Mouse (Mus musculus): ENCODE measurements around the gene Asb15. TPM values are rescaled to one million over a fixed set of nuclear protein-coding genes. Genes with fewer than 3 reads are reported as not detected.

Asb15 gene
- polyA plus RNA-seq, 2 experiments from 2014 or later = not detected

DNA sequence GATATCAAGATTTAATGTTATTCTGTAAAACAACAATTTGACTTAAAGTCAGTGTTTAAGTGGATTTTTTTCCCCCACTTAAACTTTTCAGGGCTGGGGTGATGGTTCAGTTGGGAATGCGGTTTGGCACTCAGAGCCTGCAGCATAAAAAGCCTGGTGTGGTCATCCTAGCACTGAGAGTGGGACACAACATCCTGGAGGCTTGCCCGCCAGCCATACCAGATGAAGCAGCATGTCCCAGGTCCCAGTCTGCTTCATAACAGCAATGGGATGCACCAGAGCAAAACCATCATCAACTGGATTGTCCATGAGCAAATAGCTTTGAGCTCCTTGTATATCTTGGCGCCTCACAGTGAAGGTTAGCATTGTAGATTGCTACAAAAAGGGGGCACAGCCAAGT lies 80.7 kb downstream of the Asb15 start:
- no peak for ATAC-seq

DNA sequence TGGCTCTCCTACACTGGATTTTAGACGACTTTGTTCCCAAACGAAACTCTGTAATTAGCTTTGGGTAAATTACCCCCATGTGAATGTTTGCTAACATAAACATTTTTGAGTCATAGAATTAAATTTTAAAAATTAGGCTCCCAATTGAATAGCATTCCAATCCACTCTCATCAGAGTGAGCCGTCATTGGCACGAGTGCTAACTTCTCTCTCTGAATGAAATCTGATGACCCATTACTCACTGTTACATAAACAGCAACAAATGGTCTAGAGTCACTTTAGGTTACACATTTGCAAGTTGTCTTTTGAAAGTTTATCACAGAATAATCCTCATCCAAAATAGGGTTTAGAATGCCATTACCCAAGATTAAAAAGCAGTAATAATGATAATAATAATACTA lies 81.6 kb downstream of the Asb15 start:
- no peak for ATAC-seq

DNA sequence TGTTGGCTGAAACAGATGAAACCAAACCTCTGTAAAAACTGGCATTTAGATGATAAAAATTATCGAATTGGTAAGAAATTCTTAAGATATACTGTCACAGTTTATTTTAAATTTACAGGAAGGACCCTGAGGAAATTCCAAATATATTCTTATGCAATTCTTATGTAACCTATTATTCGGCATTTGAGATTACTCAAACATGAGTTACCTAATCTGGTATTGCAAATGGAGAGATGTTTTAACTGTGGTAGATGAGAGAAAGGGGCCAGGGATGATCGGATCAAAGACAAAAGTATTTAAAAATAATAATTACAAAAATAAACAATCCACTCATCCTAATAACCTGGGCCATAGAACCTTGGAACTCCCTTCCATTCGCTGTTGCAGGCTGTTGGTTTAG lies 82.4 kb downstream of the Asb15 start:
- no peak for ATAC-seq

DNA sequence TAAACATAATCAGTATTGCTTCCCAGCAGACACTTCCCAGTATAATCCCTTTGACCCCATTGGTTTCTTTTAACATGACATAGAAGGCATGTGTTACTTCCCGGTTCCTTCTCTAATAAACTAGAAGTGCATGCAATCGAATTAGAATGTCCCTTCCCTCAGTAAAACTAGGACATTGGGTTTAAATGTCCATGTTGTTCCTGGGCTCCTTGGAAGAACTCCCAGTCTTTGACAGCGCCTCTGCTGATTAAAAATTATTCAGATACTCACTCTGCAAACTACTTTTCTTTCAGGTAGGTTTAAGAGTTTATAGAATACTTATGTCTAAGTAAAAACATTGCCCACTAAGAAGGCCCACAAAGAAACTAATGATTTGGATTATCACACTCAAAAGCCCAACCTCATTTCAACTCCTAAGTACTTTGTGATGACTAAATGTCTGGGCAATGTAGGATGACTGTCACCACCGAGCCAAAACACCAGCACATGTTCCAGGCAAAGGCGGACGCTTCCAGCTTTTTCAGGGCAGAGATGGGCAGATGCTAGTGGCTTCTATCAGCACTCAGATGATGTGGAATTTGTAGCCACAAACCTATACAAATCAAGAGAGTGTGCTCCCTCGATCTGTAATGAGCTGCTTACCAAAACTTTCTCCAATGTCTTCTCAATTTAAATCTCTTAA lies 84.3 kb downstream of the Asb15 start:
- no peak for ATAC-seq

DNA sequence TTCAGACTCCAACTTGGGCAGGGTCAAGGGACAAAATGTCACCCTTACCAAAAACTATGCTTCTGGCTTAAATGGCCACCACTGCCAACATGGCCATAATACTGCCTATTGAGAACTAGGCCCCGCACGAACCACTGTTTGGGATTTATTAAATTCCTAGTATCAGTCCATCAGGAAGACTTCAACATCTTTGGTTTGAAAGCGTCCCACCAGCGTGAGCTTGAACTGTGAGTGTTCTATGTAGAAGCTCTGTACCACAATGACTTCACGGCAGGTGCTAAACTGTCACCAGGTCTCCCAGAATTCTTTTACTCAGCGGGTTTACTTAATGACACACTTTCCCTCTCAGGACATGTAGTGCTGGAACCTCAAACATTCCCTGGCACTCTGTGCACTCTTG lies 85.4 kb downstream of the Asb15 start:
- no peak for ATAC-seq

DNA sequence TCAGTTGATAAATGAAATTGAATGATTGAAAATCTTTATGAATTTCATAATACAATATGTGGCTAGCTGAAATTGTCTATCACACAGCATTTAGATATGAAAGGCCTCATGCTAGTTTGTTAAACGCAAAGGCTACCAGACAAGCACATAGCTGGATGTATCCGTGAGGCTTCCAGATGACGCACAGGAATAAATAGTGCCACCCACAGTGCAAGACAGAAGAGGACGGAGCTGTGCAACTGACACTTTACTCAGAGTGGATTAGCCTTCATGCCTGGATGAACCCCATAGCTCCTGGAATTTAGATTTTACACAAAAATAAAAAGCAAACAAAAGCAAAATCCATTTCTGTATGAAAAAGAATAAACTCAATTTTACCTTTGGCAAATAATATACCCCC lies 86.0 kb downstream of the Asb15 start:
- ATAC-seq = no peak

DNA sequence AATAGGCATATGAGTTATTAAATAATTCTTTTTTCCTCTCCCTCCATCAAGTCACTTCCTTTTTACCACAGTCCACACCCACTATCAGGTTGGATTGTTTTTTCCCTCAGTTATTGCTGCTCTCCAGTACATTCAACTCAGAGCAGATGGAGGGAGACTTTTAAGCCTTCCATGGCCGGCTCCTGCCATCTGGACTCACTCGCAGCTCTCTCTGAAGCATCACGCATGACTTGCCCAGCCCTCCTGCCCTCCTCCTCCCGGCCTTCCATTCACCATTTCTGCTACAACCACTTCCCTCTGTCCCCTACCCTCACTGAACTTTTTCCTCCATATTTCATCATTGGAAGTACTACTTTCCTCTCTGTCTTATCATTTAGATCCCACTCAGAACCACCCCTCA lies 88.8 kb downstream of the Asb15 start:
- ATAC-seq = no peak

DNA sequence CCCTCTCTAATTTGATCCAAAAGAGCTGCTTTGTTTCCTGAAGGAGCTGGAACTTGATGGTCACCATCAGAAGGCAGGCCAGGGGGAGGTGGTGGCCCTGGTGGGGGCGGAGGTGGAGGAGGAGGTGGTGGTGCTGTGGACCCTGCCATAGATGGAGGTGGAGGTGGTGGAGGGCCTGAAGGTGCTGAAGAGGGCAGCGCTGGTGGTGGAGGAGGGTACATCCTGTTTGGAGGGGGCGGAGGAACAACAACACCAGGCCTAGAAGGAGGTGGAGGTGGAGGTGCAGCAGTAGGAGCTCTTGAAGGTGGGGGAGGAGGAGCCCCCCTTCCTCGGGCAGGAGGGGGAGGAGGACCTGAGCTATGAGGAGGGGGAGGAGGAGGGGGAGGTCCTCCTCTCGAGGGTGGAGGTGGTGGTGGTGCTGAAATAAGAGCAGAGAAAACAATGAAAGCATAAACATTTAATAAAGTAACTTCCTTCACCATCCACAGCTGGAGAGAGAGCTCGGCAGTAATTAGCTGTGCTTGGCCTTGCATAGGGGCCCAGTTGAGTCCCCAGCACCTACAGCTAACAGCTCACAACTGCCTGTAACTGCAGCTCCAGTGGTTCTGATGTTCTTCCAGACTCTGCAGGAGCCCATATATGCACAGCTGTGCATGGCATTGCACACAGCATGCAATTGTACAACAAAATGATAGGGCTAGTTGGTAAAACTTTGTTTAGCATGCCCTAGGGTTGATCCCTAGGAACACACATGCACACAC lies 91.5 kb downstream of the Asb15 start:
- no peak for ATAC-seq

DNA sequence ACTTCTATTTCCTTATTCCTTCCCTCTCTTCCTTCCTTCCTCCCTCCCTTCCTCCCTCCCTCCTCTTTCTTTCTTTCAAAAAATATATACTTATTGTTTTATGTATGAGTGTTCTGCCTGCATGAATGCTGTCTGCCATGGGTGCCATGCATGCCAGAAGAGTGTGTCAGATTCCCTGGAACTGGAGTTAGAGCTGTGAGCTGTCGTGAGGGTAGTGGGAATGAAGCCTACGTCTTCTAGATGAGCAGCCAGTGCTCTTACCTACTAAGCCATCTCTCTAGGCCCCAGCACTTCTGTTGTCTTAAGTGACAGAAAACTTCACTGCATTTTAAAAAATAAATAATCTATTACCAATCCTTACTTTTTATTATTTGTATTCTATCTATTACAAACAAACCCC lies 93.0 kb downstream of the Asb15 start:
- ATAC-seq = no peak

DNA sequence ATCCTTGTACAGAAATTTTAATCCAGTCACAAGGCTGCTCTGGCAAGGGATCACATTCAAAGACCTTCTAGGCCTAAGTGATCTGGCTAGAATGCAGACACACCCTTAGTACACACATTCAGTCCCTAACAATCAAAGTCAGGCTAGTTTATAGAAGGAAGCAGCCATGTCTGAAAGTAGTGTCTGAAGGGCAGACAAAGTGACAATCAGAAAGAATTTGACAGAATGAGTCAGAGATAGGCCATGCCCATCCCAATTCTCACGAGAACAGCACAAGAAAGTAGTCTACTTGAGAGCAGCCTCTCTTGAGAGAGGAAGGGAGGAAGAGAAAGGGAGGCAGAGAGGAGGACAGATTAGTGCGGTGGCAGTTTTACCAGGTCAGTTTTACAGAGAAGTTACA lies 94.2 kb downstream of the Asb15 start:
- ATAC-seq = no peak

Other genes starting within 250 kb of the Asb15 start
- not detected for gene Iqub, start 13.1 kb upstream of the Asb15 start, polyA plus RNA-seq (2017; shearing (Covaris generic))
- 100 to 1,000 TPM; 157 to 216 TPM for gene Ndufa5, start 131 bp upstream of the Asb15 start, polyA plus RNA-seq (2017; shearing (Covaris generic))
- not detected for gene Lmod2, start 69.6 kb downstream of the Asb15 start, polyA plus RNA-seq (2017; shearing (Covaris generic))
- gene Wasl, start 136.9 kb downstream of the Asb15 start, polyA plus RNA-seq (2017; shearing (Covaris generic)) = 10 to 100 TPM; 11.3 to 15.0 TPM
- not detected for gene Hyal6, start 205.1 kb downstream of the Asb15 start, polyA plus RNA-seq (2017; shearing (Covaris generic))
- gene Hyal4, start 220.2 kb downstream of the Asb15 start, polyA plus RNA-seq (2017; shearing (Covaris generic)) = under 1 TPM in 1 of 2 experiments, not detected in 1; 0.09 TPM